Mouse (Mus musculus) cerebellum, adult 11-12 months (tissue): ENCODE measurements at regions not wholly inside any gene's neighbourhood (a gene's known extent, or its start where the extent isn't known, plus 50 kb on each side); places are given as distances from the start of the nearest gene placed in this dataset.

Experiments used
- DNase-seq: peaks from one replicate; pipeline ENCODE4 v3.0.0; 2022

DNA sequence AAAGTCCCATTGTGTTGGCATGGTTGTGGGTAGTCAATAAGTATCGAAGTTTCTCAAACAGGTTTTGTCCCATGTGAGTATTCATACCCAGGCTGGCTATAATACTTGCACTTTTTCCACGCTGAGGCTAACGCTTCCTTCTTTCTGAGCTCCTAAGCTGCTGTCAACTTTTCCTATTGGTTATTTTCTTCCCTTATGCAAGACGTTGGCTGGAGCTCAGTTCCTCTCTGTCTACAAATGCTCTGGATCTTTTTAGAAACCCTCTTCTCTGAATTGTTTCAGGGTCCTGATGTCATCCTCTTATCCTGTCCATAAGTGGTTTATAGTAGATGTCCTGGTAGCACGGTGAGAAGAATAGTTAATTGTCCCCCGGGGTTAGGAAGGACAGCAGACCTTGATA, 278.7 kb upstream of the Sel1l start:
- DNase-seq = no peak

DNA sequence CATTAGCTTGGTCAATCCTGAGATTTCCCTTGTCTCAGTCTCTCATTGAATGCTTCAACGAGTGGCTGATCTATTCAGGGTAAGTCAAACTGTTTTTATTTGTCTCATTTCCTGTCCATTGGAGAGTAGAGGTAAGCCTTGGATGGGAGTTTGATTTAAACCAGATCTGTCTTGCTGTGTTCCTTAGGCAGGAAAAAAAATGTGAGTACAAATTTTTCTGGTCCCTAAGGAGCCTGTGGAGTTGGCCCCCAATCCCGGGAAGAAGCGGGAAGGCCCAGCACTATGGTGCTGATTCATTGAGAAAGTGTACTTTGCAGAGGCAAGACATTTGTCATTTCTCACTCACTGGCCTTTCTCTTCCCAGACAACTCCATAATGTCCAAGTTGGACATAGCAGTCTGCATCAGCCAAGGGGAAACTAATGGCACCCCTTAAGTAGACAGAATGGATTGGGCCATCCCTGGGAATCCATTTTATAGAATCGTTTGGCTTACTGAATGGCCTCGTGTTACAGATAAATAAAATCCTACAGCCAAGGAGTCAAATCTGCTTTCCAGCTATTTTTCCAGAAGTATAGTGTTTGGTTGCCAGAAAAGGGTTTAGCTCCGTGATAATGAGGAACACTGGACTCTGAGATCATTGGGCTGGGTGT, 271.3 kb upstream of the Sel1l start:
- no peak for DNase-seq

DNA sequence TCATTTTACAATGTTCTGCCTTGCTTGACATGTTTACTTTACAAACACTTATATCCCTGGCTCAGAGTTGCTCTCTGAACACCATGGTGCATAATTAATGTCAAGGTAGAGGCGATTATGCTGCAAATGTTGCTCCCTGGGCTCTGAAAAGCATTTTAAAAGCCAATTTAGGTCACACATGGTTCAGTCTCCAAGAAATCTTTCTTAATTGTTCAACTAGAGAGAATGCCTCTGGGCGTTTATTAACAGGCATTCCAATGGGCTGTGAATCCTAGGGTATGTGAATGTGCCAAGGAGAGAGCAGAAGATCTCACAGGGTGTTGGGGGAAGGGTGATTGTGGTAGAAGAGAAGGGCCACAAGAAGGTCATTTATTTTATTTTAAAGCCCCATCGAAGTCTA, 260.7 kb upstream of the Sel1l start:
- DNase-seq = no peak

DNA sequence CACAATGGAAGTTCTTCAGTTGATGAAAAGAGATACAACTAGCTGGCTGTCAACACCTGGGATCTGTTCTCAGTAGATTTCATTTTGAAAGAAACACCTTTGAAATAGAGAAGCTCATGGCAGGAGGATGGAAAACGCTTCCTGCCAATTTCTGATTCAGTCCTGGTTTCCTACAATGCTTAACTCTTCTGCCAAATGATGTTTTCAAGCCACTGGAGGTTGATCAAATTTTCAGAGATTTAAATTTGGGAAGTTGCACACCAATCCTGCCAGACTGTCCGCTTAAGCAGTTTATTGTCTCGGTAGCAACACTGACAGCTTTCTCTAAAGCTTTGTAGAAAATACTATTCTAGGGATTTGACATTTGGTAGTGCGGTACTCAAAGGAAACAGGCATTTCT, 251.1 kb upstream of the Sel1l start:
- DNase-seq = no peak

DNA sequence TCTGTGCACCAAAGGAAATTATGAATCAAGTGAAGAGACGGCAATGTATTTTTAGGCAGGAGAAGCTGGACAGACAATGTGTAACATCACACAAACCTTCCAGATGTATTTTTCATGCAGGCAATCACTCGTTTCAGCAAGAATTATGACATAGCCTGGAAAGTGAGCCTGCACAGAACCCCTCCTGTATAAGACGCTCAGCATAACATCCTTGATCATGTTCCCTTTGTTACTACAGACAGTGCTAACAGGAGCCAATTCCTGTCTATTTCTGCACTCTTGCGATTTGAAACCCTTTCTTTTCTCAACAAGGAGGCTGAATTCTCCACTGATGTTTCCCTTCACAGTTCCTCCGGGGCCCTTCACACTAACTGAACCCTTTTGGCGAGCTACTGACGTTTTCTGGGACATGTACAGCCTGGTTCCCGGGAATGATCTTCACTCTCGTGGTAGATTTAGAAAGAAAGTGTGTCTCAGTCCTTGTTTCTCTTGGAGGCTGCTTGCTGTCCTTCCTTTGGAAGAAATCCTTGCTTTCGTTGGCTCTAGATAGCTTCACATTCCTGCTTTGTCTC, 243.9 kb upstream of the Sel1l start:
- DNase-seq = no peak

DNA sequence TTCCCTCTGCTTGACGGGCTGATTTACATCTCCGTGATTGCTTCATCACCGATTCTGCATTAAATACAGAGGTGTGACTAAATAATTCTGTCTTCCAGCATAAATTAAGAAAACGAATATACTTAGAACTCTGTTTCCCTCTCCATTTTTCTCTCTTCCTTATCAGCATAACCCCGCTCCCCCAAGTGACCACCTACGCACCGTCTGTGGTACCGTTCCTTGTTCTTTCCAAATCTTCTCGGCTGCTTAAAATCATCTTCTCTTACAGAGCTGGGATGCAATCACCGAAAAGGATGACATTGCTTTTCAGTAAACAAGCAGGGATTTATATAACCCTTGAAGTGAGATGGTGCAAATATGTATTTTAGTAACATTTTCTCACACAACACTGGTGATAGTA, 224.3 kb upstream of the Sel1l start:
- no peak for DNase-seq

DNA sequence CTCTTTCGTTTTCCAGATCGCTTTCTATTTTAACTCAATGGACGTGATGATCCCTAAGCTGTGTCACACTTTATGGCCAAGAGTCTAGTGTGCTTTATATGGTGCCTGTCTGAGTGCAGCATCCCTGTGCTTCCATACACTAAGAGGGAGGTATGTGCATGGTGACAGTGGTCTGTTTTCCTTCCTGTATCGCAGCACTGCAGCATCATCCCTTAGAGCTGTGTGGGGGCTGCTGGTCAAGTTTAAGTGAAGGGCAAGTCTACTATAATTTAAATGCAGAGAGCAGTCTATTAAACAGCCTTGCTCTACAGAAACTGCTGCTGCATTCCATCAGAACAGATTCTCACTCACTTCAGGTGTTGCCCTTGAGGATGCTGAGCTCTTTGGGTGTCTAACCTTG, 213.8 kb upstream of the Sel1l start:
- DNase-seq = no peak

DNA sequence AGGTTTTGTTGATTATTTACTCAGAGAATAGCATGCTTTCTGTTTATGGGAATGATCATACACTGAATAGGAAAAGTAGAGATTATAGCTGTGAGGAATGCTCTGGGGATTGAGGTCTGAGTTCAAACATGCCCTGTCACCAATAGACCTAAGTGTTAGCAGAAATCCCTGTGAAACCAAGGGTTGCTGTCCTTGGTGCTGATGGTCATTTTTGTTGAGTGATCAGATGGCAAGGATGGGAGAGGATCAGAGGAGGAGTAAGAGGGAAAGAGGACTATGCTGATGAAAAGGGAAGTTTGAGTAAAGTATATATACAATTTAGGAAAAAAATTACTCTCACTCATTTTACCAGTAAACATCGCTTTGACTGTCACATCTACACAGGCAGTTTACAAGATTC, 191.5 kb upstream of the Sel1l start:
- no peak for DNase-seq

DNA sequence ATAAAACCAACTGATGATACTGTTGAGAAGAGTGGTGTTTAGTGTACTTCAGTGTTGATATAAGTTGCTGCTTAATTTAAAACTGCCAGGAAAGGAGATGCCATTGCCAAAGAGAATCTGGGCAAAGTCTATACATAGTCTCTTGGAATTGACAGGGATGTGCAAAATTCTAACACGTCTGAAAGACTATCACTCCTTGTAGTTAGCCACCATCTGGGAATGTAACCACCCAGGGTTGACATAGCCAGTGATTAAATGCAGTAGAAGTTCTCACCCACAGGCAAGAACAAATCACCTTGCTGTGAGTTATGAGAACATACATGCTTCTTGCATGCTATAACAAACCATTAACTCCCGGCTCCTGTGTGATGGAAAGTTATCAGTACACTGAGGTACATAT, 180.2 kb upstream of the Sel1l start:
- no peak for DNase-seq

DNA sequence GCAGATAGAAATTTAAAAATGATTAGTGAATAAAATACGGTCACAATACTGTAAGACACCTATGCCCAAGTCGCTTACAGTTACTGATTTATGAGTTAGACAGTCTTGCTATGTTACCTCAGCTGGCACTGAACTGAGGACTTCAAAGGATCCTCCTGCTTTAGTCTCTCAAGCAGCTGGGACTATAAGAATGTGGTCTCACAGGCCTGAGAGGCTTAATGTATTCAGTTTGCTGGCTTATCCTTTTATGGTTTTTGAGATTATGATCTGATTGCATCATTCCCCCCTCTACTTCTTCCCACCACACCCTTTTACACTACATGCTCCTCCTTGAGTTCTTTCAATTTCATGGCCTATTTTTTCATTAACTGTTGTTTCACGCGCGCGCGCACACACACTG, 179.4 kb upstream of the Sel1l start:
- no peak for DNase-seq

DNA sequence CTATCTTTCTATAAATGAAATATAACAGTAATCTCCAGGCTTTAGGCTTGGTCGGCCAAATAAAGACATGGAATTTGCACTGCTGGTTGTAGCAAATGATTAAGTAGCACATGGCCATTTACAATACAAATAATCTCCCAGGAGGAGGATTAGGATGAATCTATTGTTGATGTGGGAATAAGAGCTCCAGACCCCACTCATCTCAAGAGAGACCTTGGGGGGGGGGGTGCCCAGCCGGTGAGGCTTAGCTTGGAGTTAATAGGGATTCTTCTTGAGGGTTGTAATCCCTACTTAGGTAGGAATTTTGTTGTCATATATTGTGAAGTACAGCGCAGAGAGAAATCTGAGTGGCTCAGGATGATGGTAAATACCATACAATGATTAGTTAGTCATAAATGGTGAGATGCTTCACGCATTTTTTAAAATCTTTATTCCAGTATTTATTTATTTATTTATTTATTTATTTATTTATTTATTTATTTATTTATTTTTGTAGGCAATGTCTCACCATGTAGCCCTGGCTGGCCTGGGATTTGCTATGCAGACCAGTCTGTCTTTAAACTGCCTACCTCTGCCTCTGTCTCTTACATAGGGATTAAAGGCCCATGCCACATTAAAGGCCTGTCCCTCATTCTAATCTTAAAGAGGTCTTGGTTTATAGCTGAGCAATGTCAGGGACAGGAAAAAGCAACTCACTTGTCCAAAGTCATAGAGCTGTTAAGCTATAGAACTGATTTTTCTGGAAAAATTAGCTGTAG, 175.7 kb upstream of the Sel1l start:
- no peak for DNase-seq

DNA sequence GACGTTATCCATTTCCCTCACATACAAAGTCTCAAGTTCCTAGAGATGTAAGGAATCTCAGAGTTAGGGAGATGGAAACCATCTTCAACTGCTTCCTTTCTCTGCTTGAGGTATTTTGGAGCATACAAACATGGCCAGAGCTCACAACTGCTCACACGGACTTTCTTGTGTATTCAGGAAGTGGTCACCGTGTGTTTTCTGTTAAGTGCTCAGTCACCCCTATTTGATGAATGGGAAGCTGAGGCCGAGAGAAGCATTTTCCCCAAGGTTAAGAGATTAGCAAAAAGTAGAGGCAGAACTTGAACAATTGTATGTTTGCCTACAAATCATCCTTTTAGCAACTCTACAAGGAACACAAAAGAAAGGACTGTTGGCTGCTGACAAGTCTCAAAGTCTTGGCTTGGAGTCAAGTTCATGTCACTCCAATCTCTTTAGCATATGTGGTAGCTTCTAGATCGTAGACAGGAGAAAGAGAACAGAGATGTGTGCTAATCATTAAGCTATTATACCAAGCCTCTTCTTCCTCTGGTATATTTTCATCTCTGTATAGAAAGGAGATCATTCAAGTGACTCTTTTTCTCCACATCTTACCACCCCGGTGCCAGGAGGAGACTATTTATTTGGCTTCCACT, 170.8 kb upstream of the Sel1l start:
- no peak for DNase-seq

DNA sequence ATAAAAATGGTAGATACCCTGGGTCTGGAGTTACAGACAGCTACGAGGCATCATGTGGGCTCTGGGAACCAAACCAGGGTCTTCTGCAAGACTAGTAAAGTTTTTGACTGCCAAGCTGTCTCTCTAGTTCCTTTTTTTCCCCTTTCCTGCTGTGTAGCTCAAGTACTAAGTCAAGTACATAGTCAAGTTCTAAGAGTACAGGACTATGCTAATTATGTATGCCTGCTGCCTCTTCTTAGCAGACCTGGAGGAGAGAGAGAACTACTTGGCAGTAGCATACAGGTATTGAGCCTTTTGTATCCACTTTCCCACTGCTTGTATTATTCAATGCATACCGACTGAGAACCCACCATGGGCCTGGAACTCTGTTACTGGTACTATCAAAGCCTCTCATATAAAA, 166.4 kb upstream of the Sel1l start:
- DNase-seq = no peak

DNA sequence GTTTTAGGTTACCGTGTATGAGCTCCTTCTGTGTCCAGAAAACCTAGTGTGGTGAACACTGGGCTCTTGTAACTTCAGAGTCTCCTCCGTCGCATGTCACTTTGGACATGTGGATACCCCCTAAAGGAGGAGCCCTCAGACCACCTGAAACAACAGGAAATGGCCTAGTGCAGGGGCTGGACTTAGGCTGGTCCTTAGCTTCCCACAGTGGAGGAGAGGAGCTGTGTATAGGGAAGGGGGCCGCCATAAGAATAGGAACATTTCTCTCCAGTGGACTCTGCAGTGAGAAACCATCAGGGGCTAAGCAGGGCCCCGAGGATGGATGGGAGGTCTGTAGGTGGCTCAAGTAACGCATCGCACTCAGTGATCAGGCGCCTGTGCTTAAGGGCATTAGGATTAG, 165.0 kb upstream of the Sel1l start:
- DNase-seq = no peak

DNA sequence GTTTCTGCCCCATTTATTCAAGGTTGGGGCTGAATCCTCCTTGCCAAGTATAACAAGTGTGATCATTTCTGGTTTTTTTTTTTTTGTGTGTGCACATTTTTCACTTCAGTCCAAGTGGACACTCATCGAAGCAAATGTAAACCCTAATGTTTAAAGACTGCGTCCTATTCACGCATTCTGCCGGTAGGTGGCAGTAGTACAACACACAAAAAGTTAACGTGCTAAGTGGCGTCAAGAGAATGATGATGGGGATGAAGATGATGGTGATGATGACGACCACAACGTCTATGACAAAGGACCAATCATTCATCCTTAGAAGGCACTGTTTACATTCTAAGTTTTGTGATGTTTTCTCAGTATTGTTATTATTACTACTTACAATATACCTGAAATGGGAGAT, 164.3 kb upstream of the Sel1l start:
- DNase-seq = no peak

DNA sequence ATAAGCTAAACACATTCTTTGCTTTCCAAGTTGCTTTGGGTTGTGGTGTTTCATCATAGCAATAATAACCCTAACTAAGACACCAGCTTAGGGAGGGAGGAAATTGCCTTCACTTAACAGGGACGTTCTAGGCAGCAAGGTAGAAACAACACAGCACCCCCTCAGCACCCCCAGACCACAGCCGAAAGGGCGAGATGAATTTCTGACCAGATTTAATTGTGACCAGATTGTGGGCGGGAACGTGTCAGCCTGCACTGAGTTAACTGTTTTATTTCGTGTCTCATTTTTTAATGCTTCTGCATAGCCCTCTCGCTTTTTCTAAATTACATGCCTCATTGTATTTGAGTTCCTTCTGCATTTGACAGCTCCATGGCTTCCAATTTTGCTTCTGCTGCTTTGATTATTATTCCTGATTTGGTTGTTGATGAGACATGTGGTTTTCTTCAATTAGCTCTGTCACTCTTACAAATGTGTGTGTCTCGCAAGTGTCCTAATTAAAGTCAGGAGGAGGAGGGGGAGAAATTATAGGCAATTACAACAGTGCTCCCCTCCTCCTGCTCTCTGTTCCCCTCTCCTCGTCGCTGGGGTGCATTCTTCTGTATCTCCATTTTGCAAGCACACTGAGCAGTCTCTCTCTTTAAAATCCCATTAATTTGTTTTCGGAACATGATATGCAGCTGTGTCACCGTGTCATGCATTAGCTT, 155.6 kb upstream of the Sel1l start:
- DNase-seq = no peak

DNA sequence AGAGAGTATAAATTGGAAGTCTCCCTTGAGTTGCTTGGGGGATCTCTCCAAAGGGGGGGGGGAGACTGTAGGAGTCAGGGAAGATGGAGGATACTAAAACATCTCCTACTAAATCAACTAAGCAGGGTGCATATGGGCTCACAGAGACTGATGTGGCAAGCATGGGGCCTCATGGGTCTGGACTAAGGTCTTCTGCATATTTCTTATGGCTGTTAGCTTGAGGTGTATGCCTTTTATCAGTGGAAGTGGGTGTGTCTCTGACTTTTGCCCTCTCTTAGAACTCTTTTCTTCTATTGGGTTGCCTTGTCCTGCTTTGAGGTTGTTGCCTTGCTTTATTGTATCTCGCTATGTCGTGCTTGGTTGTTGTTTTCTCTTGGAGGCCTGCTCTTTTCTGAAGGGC, 150.1 kb upstream of the Sel1l start:
- DNase-seq = no peak

DNA sequence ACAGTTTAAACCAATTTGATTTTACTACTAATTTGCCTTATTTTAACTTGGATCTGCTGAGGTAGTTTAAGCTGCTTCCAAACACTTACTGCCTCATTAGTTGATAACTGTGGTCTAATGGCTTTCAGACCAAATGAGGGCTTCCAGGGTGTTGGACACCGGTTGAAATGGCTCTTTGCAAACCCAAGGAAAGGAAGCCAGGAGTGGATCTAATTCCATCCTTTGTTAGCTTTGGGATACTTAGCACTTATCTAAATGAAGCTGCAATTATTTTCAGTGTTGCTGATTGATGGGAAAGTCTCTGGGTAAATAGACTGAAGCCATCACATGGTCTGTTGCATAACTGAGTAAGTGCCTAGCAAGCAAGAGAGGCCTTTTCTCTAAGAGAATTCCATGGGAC, 148.4 kb upstream of the Sel1l start:
- DNase-seq = no peak

DNA sequence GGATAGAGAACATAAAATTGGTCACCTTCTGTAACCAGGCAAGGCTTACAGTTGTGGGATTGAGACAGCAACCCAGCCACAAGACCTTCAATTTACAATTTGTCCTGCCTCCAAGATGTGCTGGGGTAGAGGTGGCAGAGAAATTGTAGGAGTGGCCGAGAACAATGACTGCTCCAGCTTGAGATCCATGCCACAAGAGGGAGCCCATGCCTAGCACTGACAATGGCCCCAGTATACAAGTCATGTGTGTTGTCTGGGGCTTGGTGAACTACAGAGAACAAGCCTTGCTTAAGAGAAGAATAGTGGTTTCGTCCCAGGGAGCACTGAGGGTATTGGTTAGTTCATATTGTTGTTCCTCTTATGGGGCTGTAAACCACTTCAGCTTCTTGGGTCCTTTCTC, 146.6 kb upstream of the Sel1l start:
- no peak for DNase-seq

DNA sequence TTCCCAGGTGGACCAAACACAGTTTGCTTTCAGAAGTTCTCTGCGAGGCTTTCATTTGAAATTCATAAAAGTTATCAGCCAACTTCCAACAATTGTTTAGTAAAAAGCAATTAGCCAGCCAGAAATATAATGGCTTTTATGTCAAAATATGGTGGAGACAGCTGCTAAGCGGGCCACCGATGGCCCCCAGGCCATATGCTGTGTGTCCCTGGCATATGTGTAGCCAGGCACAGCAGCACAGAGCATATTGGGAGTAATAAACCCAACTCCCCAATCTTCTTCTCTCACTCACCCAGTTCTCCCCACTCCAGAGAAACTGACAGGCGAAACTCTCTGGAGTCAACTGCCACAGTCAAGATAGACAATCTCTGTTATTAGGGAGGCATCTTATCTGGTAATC, 137.5 kb upstream of the Sel1l start:
- DNase-seq = no peak

DNA sequence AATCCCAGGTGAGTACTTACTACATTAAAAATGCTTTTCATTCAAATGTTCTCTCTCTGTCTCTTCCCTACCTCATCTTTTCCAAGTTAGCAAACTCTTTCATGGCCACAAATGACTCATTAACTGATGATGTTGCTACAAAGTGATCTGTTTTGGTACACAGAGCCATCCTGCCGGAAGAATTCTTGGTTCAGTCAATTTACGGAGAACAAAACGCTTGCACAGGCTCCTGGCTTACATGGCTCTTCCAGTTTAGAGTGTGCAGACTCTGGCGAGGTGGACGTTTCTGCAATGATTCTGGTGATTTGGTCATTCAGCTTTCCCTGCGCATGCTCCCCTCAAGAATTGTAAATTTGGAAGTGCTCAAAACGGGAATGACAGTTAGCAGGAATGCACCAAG, 131.4 kb upstream of the Sel1l start:
- no peak for DNase-seq

DNA sequence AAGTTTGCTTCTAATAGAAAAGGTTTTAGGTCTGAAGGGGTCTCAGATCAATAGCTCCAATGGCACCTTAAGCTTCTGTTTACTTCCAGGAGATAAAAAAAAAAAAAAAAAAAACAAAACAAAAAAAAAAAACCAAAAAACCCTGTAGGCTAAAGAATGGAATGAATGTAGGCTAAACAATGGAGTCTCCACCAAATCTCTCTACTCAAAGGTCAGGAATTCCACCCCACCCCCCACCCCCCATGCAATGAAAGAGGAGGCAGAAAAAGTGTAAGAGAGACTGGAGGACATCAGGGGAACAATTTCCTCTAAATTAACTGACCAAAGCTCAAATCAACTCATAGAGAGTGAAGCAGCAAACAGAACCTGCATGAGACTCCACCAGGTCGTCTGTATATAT, 122.1 kb upstream of the Sel1l start:
- no peak for DNase-seq

DNA sequence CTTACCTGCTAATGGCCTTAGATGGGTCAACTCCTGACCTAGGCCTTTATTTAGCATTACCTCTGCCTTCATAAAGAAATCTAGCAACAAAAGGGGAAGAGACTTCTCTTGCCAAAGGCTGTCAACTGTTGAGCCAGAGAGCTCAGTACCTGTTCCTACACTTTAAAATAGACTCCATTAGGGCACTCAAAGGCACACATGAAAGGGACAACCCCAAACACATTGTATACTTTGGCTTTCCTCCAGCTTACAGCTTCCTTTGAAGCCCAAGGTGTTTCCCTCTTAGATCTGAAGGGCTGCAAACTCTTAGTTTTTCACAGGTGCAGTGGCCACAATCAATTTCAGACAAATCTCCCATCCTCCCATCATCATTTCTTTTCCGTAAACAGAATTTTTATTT, 117.0 kb upstream of the Sel1l start:
- no peak for DNase-seq

DNA sequence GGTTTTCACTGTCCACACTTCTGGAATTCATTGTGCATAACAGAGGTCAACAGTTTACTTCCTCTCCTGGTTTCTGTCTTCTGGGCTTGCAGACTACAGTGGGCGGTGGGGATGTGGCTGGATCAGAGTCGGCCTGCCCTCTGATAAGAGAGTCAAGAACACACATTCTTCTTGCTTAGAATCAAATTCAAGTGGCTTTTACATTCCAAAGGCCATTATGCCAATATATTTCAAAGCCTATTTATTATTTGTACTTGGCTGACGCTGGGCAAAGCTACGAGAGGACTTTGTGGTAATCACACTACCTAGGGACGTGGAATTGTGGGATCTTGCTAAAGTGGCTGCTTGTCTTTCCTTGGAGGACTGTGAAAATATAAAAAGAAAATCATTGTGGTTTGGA, 114.3 kb upstream of the Sel1l start:
- no peak for DNase-seq
